Mouse (Mus musculus) T-helper 2 cell (primary cell): ENCODE data around the gene Hpn.

ENCODE experiments used
- in situ Hi-C: fragments of 300-600 bp; cut with MboI, MseI; formaldehyde crosslinking; loops from one replicate; pipeline ENCODE4 v1.15.1; 2025; ENCODE audit warnings: high pct_unique_total_duplicates

Hpn gene

DNA sequence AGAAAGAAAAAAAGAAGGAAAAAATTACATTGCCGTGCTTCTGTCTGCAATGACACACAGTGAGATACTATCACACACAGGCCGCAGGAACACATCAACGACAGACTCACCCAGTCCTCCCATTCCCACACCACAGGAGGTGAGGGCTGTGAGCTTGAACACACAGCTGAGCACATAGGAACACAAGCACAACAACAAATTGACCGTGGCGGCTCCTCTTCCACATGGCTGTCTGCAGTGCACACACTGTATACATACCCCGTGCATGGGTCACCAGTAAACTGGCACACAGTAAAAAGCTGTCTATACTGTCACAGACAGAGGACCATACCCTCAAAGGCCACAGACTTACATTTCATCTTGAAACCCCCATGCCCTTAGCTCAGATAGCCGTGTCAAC, 58.6 kb downstream of the Hpn start:
- in situ Hi-C loops = no loop called here

DNA sequence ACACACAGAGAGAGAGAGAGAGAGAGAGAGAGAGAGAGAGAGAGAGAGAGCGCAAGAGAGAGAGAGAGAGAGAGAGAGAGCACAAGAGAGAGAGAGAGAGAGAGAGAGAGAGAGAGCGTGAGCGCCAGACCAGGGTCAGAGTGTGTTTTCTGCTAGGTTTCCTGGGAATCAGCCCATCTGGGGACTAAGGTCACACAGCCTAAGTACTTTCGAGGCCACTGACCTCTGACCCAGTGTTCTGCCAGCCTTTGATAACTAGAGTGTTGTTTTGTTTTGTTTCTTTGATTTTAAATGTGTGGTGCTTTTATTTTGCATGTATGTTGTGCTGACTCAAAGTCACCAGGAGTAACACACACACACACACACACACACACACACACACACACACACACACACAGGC, 59.2 kb downstream of the Hpn start:
- in situ Hi-C loops = no loop called here

DNA sequence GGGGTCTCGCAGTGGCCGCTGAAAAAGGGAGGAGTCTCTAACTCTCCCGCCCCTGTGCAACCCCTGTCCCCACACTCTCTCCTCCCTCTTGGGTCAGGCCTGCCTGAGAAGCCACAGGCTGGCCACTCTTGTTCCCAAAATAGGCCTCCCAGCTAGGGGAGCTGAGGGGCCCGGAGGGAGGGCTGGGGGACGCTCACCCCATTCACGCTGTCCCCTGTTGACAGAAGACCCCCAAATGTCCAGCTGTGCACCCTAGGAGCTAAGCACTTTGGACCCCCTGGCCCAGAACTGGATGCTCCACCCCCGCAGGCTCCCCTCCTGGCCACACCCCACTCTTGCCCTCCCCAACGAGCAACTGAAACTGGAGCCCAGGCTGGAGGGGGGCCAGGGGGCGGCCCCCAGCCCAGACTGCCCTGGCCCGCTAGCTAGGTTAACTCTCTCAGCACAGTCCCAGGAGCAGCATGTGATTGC, 59.7 kb downstream of the Hpn start:
- in situ Hi-C loops = no loop called here

DNA sequence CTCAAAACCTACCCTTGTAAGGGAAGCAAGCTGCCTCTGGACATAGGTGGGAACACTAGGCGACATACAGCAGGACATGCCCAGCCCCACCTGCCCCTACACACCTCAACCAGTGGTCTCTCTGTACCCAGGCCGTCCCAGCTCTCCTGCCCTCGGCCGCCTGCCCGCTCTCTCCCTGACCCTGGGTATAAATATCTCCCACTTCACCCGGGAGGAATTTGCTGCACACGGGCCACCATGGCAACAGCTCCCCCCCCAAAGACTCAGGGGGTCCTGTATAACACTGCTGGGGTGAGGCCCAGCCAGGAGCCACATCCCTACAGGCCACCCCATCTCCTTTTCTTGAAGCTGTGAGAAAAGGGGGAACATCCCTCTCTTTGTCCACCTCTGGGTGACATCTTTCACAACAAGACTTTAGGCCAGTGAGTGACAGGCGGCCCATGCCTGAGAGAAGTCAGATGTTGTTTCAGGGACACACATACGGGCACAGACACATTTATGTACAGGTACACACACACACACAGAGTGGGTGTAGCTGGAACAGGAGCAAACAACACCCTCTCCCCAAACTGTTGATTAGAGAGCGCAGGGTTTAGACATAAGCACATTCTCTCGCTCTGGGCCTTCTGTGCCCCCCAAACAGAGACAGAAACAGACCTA, 60.3 kb downstream of the Hpn start:
- in situ Hi-C loops = no loop called here

DNA sequence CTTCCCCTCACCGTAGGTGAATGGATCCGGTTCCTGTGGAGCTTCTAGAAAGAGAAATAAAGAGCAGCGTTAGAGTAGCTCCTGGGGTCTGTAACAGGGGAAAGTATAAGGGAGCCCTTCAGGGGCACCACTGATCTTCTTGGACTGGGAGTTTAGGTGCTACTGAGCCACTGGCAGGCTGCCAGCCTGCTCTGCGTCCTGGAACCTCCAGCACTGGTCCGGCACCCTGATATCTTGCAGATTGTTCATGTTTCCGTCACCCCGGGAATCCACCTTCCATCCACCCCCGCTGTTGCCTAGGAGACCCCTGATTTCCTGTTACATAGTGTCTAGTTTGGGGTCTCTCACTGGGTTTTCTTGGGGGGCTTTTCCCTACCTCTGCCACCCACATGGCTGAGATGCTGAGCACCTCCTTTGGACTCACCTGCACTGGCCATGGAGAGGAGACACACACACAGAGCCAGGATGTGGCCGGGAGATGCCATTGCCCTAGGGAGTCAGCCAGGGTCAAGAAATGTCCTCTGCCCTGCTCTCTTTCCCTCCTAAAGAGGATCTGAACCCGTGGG, 61.1 kb downstream of the Hpn start:
- in situ Hi-C loops = no loop called here

DNA sequence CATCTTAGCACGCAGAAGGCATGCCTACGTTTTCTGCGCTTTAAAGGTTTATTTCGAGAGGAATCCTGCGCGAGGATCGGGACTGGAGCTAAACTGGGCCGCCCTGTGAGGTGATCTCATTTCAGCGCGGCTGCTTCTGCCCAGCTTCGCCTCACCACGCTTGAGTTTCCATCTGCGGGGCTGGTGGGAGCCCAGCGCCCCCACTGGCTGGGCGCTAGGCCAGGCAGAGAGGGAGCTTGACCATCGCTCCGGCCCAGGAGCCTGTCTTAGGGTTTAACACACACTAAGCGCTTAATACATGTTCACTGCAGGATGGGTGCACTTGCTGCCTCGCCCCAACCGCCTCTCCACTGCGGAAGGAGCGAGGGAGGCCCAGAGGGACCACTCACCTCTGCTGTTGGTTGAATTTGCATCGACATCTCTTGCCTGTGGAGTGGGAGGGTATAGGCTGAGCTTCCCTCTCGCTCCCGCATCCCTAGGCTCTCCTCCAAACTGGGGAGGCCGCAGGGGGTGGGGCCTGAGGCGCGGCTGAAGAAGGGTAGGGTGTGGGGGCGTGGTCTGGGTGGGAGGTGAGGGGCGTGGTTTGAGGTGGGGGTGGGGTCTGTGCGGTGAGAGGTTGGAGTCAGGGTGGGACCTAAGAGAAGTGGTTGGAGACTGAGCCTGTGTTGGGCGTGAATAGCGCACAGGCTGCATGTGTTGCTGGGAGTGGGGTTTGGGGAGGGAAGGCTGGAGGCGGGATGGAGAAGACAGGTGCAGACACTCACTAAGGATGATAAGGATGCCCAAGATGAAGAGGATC, 62.3 kb downstream of the Hpn start:
- in situ Hi-C loops = no loop called here

DNA sequence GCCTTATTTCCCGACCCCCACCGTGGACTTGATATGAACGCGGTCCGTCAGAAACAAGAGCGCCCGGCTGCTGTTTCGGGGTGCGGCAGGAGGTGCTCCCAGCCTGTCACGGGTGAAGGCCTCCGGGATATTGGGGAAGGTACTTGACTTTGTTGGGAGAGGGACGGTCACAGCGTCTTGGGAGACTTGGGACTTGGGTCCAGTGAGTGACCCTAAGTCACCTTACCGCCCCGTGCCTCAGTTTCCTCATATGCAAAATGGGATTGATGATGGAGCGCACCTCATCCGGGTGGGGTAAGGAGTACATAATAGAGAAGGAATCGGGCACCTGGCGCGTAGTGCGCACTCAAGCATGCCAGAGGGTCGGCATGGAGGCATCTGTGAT, 62.8 kb downstream of the Hpn start:
- in situ Hi-C loops = no loop called here

DNA sequence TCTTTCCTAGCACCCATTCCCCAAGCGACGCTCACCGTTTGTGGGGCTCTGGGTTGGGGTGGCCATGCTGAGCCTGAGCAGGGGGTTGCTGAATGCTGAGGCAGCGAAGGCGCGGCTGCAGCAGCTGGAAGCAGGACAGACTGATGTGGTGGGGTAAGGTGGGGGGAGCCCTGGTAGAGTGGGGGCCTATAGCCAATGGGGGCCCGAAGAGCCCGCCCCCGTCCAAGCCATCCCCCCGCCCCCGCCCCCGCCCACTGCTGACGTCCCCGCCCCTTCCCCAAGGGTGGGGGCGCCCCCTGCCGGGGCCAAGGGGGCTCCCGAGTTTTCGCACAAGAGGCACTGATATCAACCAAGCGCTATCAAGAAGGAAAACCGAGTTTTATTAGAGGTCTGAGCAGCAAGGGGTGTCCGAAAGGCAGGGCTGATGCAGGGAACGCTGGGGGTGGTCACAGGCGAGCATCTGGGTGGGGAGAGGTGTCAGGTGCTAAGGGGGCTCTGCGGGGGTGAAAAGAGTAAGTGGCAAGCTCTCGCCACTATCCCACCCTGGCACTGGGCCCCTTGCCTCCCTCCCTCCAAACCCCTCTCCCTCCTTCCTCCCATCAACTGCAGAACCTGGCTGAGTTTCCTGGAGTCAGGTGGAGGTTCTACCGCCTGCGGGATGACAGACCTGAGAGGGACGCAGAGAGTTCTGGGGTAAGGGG, 63.6 kb downstream of the Hpn start, which contains the start of gene Fxyd7:
Fxyd7 (minus strand) TSS at position 147 of the 701 bp plus-strand sequence.
- in situ Hi-C loops = no loop called here

DNA sequence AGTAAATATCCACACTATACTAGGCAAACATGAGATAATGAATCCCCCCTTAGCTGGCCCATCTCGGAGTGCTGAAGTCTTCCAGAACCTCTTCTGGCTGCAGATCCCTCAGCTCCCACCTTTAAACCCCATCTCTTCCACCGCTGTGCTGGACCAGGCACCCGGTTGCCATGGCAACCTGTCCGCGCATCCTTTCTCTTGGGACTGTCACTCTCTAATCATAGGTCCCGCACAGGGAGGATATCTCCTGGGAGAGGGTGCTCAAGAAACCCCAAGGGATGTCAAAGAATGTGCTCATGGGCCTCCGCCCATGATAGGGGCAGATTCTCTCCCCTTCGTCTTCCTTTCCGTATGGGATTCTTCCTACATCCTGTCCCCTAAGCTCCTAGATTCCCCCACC, 64.2 kb downstream of the Hpn start:
- in situ Hi-C loops = no loop called here

DNA sequence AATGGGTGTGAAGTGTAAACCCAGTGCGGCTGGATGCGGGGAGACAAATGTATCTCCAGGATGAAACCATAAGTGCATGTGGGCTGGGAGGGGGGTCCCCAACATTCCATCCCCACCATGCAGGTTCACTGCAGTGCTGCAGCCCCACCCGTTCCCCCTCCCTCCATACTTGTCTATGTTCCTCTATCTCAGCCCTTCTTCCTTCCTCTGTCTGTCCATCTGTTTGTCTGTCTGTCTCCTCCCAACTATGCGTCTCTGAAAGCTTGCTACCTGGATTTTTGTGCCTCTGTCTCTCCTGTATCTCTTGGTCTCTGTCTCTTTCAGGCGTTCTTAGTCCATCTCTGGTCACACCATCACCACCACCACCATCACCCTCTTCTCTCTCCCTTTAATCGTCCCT, 64.6 kb downstream of the Hpn start:
- in situ Hi-C loops = no loop called here

DNA sequence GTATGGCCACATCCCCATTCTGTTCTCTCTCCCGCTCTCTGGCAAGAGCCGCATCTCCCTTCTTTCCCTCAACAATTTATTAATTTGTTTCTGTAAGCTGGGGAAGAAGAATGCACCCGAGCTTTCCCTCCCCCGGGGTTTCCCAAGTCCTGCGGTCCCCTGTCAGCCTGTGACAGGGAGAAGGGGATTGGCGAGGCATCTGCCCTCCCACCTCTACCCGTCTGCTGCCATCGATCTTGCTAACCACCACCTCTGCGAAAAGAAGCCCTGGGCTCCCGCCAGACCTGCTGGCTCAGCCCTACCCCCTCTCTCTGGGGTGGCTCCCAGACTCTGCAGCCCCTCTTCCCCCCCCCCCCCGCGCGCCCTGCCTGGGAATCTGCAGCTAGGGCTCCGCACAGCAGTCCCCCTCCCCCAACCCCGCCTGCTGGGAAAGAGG, 65.2 kb downstream of the Hpn start:
- in situ Hi-C loops = no loop called here

DNA sequence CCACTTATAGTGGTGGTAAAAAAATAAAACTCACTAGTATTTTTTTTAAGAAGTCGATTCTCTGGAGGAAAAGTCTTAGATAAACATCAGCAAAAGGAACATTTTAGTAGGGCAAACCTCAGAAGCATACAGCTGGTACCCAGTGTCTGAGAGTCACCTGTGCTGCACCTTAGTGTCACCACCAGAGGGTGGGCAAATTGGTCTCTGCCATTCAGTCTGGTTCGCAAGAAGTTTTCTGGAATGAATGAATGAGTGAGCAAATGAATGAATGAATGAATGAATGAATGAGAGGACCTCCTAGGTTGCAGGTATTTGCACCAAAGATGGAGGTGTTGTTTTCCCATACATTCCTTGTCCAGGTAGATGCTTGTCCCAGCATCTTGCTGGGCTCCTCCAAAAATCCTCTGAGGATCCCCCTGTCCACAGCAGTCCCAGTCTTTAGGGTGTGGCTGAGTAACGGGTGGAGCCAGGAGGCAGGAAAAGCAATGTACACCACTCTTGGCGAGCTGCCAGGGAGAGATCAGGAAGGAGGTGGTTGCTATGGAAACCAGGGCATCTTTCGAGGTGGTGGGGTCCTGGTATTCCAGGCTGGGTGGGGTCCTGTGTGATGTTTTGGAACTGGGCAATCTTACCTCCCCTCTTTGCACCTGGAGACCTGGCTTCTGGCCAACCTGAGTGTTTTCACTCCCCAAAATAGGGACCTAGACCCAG, 65.8 kb downstream of the Hpn start:
- in situ Hi-C loops = no loop called here
